Mouse (Mus musculus) brain, embryonic 14.5 days (tissue): Measurements from ENCODE around the gene Chd2.

ENCODE experiments used
- CTCF ChIP-seq: fragments of 200-500 bp; IDR thresholded peaks from 2 replicates; pipeline ENCODE4 v1.5.1; 2012; ENCODE audit warnings: inconsistent platforms, mild to moderate bottlenecking, moderate library complexity, borderline replicate concordance; ENCODE audit not compliant: insufficient read depth, insufficient read length; ENCODE audit errors: extremely low read depth
- POLR2A ChIP-seq: fragments of 200-500 bp; IDR thresholded peaks from 2 replicates; pipeline ENCODE4 v1.6.1; 2012; ENCODE audit warnings: mild to moderate bottlenecking, inconsistent platforms, borderline replicate concordance; ENCODE audit not compliant: poor library complexity, insufficient read depth, insufficient read length, severe bottlenecking; ENCODE audit errors: extremely low read depth

- no peak for TF ChIP-seq CTCF
- TF ChIP-seq POLR2A: no peak
Observed at GRCm38 (mm10) chr7:73579072-73579731, 37.6 kb upstream of the Chd2 start.
